Mouse (Mus musculus) lung, adult 18-20 months (tissue): ENCODE results near the gene Vmn2r28.
"Not testable (repeated sequence)": the region's sequence is repeated elsewhere in the genome, so short reads cannot be mapped to it uniquely, and the experiment has no call there.

ENCODE experiments used
- DNase-seq, 2 experiments: peaks; one replicate each; pipeline ENCODE4 v3.0.0; 2022; ENCODE audit warnings: mixed read lengths in 2 of 2

Vmn2r28 gene

DNA sequence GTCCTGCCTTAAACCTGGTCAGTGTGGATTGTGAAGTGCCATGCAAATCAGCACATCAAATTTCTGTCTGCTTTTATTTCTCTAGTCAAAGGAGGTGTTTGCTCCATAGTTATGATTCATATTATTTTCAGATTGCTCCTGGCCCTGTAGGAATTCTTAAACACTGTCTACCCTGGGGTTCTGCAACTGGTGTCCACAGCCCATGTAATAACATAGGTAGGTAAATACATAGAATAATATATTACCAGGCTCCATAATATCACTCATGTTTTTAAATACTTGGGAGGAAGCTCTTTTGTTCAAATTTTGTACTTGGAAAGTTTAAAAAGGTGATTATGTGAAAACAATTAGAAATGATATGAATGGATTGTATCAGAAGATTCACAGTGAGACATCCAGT lies at the start of gene Vmn2r28:
TSS of gene Vmn2r28 (minus strand) at position 101 of the 400 bp plus-strand sequence.
- not testable (repeated sequence) for DNase-seq

DNA sequence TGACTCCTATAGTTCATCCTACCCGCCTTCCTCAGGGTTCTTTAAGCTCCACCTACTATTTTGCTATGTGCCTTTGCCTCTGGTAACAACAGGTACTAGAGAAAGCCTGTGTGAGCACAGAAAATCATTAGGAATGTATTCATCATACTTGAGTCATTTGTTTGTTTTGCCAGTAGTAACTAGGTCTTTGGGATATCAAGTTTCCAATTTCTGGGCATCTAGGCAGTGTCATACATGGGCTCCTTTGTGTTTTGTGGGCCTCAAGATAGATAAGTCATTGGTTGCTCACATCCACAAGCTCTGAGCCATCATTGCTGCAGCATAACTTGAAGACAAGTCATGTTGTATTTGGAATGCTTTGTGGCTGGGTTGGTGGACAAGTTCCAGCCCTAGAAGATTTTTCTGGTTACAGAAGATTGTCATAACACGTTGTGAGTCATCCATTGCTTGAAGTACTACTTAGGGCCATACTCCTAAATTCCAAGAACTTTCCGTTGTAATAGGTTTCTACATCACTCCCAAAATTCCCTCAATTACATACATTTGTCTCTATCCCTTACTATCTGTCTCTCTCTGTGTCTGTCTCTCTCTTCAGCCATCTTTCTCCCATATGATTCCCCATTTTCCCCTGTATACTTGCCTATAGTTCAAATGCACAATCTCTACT lies 47.1 kb upstream of the Vmn2r28 start:
- not testable (repeated sequence) for DNase-seq

DNA sequence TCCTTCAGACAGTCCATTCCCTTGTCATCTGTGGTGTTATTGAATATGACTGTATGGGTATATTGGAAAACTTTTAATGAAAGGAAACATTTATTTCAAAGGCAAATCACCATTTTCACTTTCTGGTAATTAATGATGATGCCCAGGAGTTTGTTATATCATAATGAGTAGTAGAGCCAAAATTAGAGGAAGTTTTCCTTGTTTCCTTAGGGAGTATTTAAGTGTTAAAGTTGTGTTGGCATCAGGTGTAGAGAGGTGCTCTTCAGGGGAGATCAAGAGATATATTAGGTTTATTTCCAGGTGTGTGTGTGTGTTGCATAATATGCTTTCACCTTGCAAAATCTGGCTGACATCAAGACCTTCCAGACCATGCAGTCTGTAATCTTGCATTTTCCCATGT lies 37.1 kb downstream of the Vmn2r28 start, which contains the start of gene Vmn1r59:
TSS of gene Vmn1r59 (minus strand) at position 101 of the 400 bp plus-strand sequence.
- DNase-seq, result no peak

DNA sequence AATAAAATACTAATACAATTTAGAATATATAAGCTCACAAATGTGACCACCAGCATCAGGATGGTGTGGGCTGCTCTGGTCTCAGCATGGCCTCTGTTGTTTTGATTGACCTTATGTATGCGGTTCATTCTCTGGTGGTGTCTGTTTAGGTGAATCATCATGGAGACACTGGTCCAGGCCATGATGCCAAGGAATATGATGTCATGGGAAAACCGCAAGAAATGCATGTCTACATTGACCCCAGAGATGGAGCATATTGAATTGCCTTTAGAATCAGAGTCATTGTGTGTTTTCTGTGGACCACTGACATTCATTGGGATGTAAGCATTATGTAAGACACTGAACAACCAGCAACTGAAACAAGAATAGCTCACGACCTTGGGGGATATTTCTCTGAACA lies 39.7 kb downstream of the Vmn2r28 start:
- DNase-seq, result not testable (repeated sequence)

DNA sequence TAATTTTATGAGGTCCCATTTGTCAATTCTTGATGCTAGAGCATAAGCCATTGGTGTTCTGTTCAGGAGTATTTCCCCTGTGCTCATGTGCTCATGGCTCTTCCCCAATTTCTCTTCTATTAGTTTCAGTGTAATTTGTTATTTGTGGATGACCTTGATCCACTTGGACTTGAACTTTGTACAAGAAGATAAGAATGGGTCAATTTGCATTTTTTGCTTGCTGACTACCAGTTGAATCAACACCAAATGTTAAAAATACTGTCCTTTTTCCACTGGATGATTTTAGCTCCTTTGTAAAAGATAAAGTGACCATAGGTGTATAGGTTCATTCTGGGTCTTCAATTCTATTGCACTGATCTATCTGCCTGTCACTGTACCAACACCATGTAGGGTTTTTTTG lies 45.1 kb downstream of the Vmn2r28 start:
- DNase-seq, result no peak
